In genomic region chr9:92252718-92253117, GRCm38 (mm10) we compare ENCODE assay signal across 25 mouse cellular contexts. TPM values are rescaled to one million over a fixed set of nuclear protein-coding genes. Genes with fewer than 3 reads are reported as not detected.
DNase-seq lines count a peak whose midpoint lies in the region; ATAC-seq and TF ChIP-seq lines count a peak whose summit lies in the region.
"Had no signal": no experiment of that assay in that cellular context is flagged by ENCODE, and none has a peak within 500 bp of the region (broad histone marks: within the 10 kb centered on the region; RNA-seq: fewer than 3 reads in every experiment).

No protein-coding gene starts in this region.

- peaks cover 11% of the 10 kb centered on the region; the same call in 1 of the 2 replicates for H3K4me1 ChIP-seq in hindbrain, embryonic 14.5 days (replicated peaks; ENCODE audit: control insufficient read depth, insufficient read depth, low read length)
- peaks cover 16% of the 10 kb centered on the region for H3K4me1 ChIP-seq in hindbrain, embryonic 13.5 days (replicated peaks)
- peaks cover 30% of the 10 kb centered on the region for H3K4me1 ChIP-seq in liver, embryonic 13.5 days (replicated peaks)
- H3K4me1 ChIP-seq in forebrain, embryonic 14.5 days (ENCODE audit: control insufficient read depth, insufficient read depth, low read length): peaks cover 3% of the 10 kb centered on the region; the same call in 1 of the 2 replicates
- H3K4me1 ChIP-seq in heart, embryonic 11.5 days (ENCODE audit: control insufficient read depth, insufficient read depth, low read length): peaks cover 8% of the 10 kb centered on the region

- 83% methylated on average over 5 of the region's 5 CpGs for WGBS in hindbrain, embryonic 14.5 days
- 84% methylated on average over 5 of the region's 5 CpGs for WGBS in hindbrain, embryonic 13.5 days
- 49% methylated on average over 5 of the region's 5 CpGs for WGBS in liver, embryonic 13.5 days (ENCODE audit: insufficient replicate concordance)
- 82% methylated on average over 5 of the region's 5 CpGs for WGBS in forebrain, embryonic 14.5 days
- WGBS in heart, embryonic 11.5 days (ENCODE audit: insufficient replicate concordance): 82% methylated on average over 5 of the region's 5 CpGs

- no peaks in the 10 kb centered on the region for H3K9me3 ChIP-seq in hindbrain, embryonic 14.5 days (ENCODE audit: control insufficient read depth, low read length)
- no peaks in the 10 kb centered on the region for H3K9me3 ChIP-seq in hindbrain, embryonic 13.5 days
- no peaks in the 10 kb centered on the region for H3K9me3 ChIP-seq in liver, embryonic 13.5 days (replicated peaks)
- no peaks in the 10 kb centered on the region for H3K9me3 ChIP-seq in forebrain, embryonic 14.5 days (replicated peaks; ENCODE audit: control insufficient read depth, low read length)
- no peaks in the 10 kb centered on the region for H3K9me3 ChIP-seq in heart, embryonic 11.5 days (replicated peaks; ENCODE audit: control insufficient read depth, low read length)
- H3K9me3 ChIP-seq: embryonic facial prominence, embryonic 12.5 days; forebrain, embryonic 15.5 days; limb, embryonic 12.5 days had no signal

- no peak for ATAC-seq in hindbrain, embryonic 14.5 days (ENCODE audit: low FRiP score)
- no peak for ATAC-seq in hindbrain, embryonic 13.5 days (ENCODE audit: low FRiP score)
- ATAC-seq in liver, embryonic 13.5 days (ENCODE audit: low read depth): no peak
- ATAC-seq in inflammation-experienced regulatory T-cells, adult 6 months: peak; percentile 25
- ATAC-seq in forebrain, embryonic 14.5 days: no peak
- ATAC-seq in heart, embryonic 11.5 days (replicated peaks; ENCODE audit: insufficient number of reproducible peaks, low FRiP score, low TSS enrichment): no peak
- ATAC-seq: forebrain, embryonic 15.5 days; midbrain, embryonic 16.5 days had no signal

- H3K4me2 ChIP-seq in hindbrain, embryonic 14.5 days (replicated peaks): 0 out of 2 replicates have a peak overlapping the region, but pooled peaks have one; percentile 6
- no peak overlapping the region for H3K4me2 ChIP-seq in hindbrain, embryonic 13.5 days
- H3K4me2 ChIP-seq in liver, embryonic 13.5 days: 0 out of 2 replicates have a peak overlapping the region, but pooled peaks have one; percentile 15
- peak overlapping the region; percentile 24 for H3K4me2 ChIP-seq in myocyte (ENCODE audit: low read depth)
- no peak overlapping the region for H3K4me2 ChIP-seq in forebrain, embryonic 14.5 days (ENCODE audit: low read length)
- H3K4me2 ChIP-seq in heart, embryonic 11.5 days: no peak overlapping the region
- H3K4me2 ChIP-seq: embryonic facial prominence, embryonic 12.5 days; forebrain, embryonic 15.5 days; limb, embryonic 12.5 days had no signal

- H3K27ac ChIP-seq in hindbrain, embryonic 14.5 days: no peak overlapping the region
- H3K27ac ChIP-seq in hindbrain, embryonic 13.5 days: no peak overlapping the region
- H3K27ac ChIP-seq in liver, embryonic 13.5 days: no peak overlapping the region
- H3K27ac ChIP-seq in forebrain, embryonic 14.5 days (ENCODE audit: low read depth, low read length): no peak overlapping the region
- H3K27ac ChIP-seq in heart, embryonic 11.5 days (ENCODE audit: low read depth, low read length): no peak overlapping the region
- H3K27ac ChIP-seq: embryonic facial prominence, embryonic 12.5 days; forebrain, embryonic 15.5 days; limb, embryonic 12.5 days had no signal

- H3K27me3 ChIP-seq in hindbrain, embryonic 14.5 days (ENCODE audit: control insufficient read depth, insufficient read depth, low read length): no peaks in the 10 kb centered on the region
- no peaks in the 10 kb centered on the region for H3K27me3 ChIP-seq in hindbrain, embryonic 13.5 days
- H3K27me3 ChIP-seq in liver, embryonic 13.5 days: no peaks in the 10 kb centered on the region
- H3K27me3 ChIP-seq in myocyte (ENCODE audit: control insufficient read depth, insufficient read depth, insufficient read length): no peaks in the 10 kb centered on the region
- H3K27me3 ChIP-seq in forebrain, embryonic 14.5 days (replicated peaks; ENCODE audit: control insufficient read depth, insufficient read depth, low read length): no peaks in the 10 kb centered on the region
- no peaks in the 10 kb centered on the region for H3K27me3 ChIP-seq in heart, embryonic 11.5 days (ENCODE audit: control insufficient read depth, insufficient read depth, low read length)
- H3K27me3 ChIP-seq: embryonic facial prominence, embryonic 12.5 days; forebrain, embryonic 15.5 days; limb, embryonic 12.5 days had no signal

- no peak overlapping the region for H3K9ac ChIP-seq in hindbrain, embryonic 14.5 days
- no peak overlapping the region for H3K9ac ChIP-seq in hindbrain, embryonic 13.5 days
- no peak overlapping the region for H3K9ac ChIP-seq in liver, embryonic 13.5 days
- no peak overlapping the region for H3K9ac ChIP-seq in forebrain, embryonic 14.5 days (ENCODE audit: low read length)
- no peak overlapping the region for H3K9ac ChIP-seq in heart, embryonic 11.5 days (ENCODE audit: low read depth, low read length)
- H3K9ac ChIP-seq: embryonic facial prominence, embryonic 12.5 days; forebrain, embryonic 15.5 days; limb, embryonic 12.5 days had no signal

- H3ac ChIP-seq in myocyte (ENCODE audit: control insufficient read depth, insufficient read length): no peak overlapping the region

- H3K79me2 ChIP-seq in myocyte (ENCODE audit: control insufficient read depth, insufficient read depth): peaks cover 64% of the 10 kb centered on the region

- H3K36me3 ChIP-seq in hindbrain, embryonic 14.5 days (replicated peaks; ENCODE audit: control insufficient read depth, insufficient read depth): no peaks in the 10 kb centered on the region
- no peaks in the 10 kb centered on the region for H3K36me3 ChIP-seq in hindbrain, embryonic 13.5 days
- H3K36me3 ChIP-seq in liver, embryonic 13.5 days: no peaks in the 10 kb centered on the region
- peaks cover 3% of the 10 kb centered on the region for H3K36me3 ChIP-seq in myocyte (ENCODE audit: control insufficient read depth, insufficient read depth)
- H3K36me3 ChIP-seq in forebrain, embryonic 14.5 days (ENCODE audit: control insufficient read depth, insufficient read depth, low read length): no peaks in the 10 kb centered on the region
- no peaks in the 10 kb centered on the region for H3K36me3 ChIP-seq in heart, embryonic 11.5 days (ENCODE audit: control insufficient read depth, insufficient read depth, low read length)
- H3K36me3 ChIP-seq: embryonic facial prominence, embryonic 12.5 days; forebrain, embryonic 15.5 days; limb, embryonic 12.5 days had no signal

- H3K4me3 ChIP-seq in hindbrain, embryonic 14.5 days (replicated peaks; ENCODE audit: low read length): no peak overlapping the region
- no peak overlapping the region for H3K4me3 ChIP-seq in hindbrain, embryonic 13.5 days
- no peak overlapping the region for H3K4me3 ChIP-seq in liver, embryonic 13.5 days (replicated peaks)
- H3K4me3 ChIP-seq in myocyte: no peak overlapping the region
- H3K4me3 ChIP-seq in forebrain, embryonic 14.5 days (ENCODE audit: low read depth, low read length): no peak overlapping the region
- H3K4me3 ChIP-seq in heart, embryonic 11.5 days (ENCODE audit: low read depth, low read length): no peak overlapping the region
- H3K4me3 ChIP-seq: embryonic facial prominence, embryonic 12.5 days; forebrain, embryonic 15.5 days; limb, embryonic 12.5 days had no signal

- DNase-seq in hindbrain, embryonic 14.5 days (ENCODE audit: low spot score): no peak
- DNase-seq in liver, embryonic 13.5 days: no peak
- DNase-seq in liver: no peak
- DNase-seq in forebrain, embryonic 14.5 days (ENCODE audit: low spot score): no peak
- DNase-seq: adrenal gland, adult 8-10 months; cerebellum, adult 9-11 months; gastrocnemius, postnatal 36 days; kidney, adult 8-10 months; kidney, postnatal 4 days; layer of hippocampus, adult 9-11 months; right cerebral cortex, postnatal 25 days; thymus, adult 2 months had no signal

- no peak for TF ChIP-seq POLR2A in myocyte (IDR thresholded peaks at IDR 0.05; ENCODE audit: insufficient read length, low read depth)

RNA-seq across cellular contexts. Expression of gene Plscr1, which starts 3.2 kb away (rescaled TPM):
- 8.3 and 8.4 TPM in 2 replicates for polyA plus RNA-seq in hindbrain, embryonic 14.5 days (2014; fragmentation: Nextera tagmentation; extraction: Ambion mirVana)
- polyA plus RNA-seq in hindbrain, embryonic 13.5 days (2015; fragmentation: Nextera tagmentation; extraction: Ambion mirVana): 10.3 and 11.2 TPM in 2 replicates
- polyA plus RNA-seq in liver, embryonic 13.5 days (2015; fragmentation: Nextera tagmentation; extraction: Ambion mirVana): 24.0 and 26.5 TPM in 2 replicates
- 100 to 1,000 TPM in 2 of 3 experiments, 10 to 100 TPM in 1; 87.2 to 159 (median 107) TPM for polyA plus RNA-seq in inflammation-experienced regulatory T-cells, adult 6 months (2017; shearing (Covaris generic))
- polyA plus RNA-seq in myocyte (2012; fragmentation: generic; extraction: Trizol): 17.7 TPM
- polyA plus RNA-seq in forebrain, embryonic 14.5 days (2014; fragmentation: Nextera tagmentation; extraction: Ambion mirVana): 7.1 and 8.6 TPM in 2 replicates
- 40.1 and 41.2 TPM in 2 replicates for polyA plus RNA-seq in heart, embryonic 11.5 days (2014; fragmentation: Nextera tagmentation; extraction: Ambion mirVana)

RNA-seq across cellular contexts. Expression of gene Plscr2, which starts 22.7 kb away (rescaled TPM):
- 0.61 and 0.71 TPM in 2 replicates for polyA plus RNA-seq in hindbrain, embryonic 14.5 days (2014; fragmentation: Nextera tagmentation; extraction: Ambion mirVana)
- polyA plus RNA-seq in hindbrain, embryonic 13.5 days (2015; fragmentation: Nextera tagmentation; extraction: Ambion mirVana): 0.69 and 0.75 TPM in 2 replicates
- 0.54 and 0.57 TPM in 2 replicates for polyA plus RNA-seq in liver, embryonic 13.5 days (2015; fragmentation: Nextera tagmentation; extraction: Ambion mirVana)
- not detected for polyA plus RNA-seq in inflammation-experienced regulatory T-cells, adult 6 months (2017; shearing (Covaris generic))
- polyA plus RNA-seq in myocyte (2012; fragmentation: generic; extraction: Trizol): 3.2 TPM
- 0.46 and 0.93 TPM in 2 replicates for polyA plus RNA-seq in forebrain, embryonic 14.5 days (2014; fragmentation: Nextera tagmentation; extraction: Ambion mirVana)
- polyA plus RNA-seq in heart, embryonic 11.5 days (2014; fragmentation: Nextera tagmentation; extraction: Ambion mirVana): 3.4 and 5.1 TPM in 2 replicates

RNA-seq across cellular contexts. Expression of gene 1700057G04Rik, which starts 56.5 kb away (rescaled TPM):
- polyA plus RNA-seq in hindbrain, embryonic 14.5 days (2014; fragmentation: Nextera tagmentation; extraction: Ambion mirVana): not detected in 2 replicates
- not detected in 2 replicates for polyA plus RNA-seq in hindbrain, embryonic 13.5 days (2015; fragmentation: Nextera tagmentation; extraction: Ambion mirVana)
- polyA plus RNA-seq in liver, embryonic 13.5 days (2015; fragmentation: Nextera tagmentation; extraction: Ambion mirVana): not detected in 2 replicates
- polyA plus RNA-seq in inflammation-experienced regulatory T-cells, adult 6 months (2017; shearing (Covaris generic)): under 1 TPM in 1 of 3 experiments, not detected in 2; 0.50 TPM
- 0.12 TPM for polyA plus RNA-seq in myocyte (2012; fragmentation: generic; extraction: Trizol)
- not detected in 2 replicates for polyA plus RNA-seq in forebrain, embryonic 14.5 days (2014; fragmentation: Nextera tagmentation; extraction: Ambion mirVana)
- not detected in 2 replicates for polyA plus RNA-seq in heart, embryonic 11.5 days (2014; fragmentation: Nextera tagmentation; extraction: Ambion mirVana)
- polyA plus RNA-seq: embryonic facial prominence, embryonic 12.5 days; forebrain, embryonic 15.5 days; heart, embryonic 16.5 days; hindbrain, embryonic 11.5 days; limb, embryonic 12.5 days; lung, embryonic 16.5 days; midbrain, embryonic 16.5 days; stomach, embryonic 16.5 days; thymus, adult 2 months; urinary bladder, adult 2 months had no signal

RNA-seq across cellular contexts. Expression of gene Plscr5, which starts 60.0 kb away (rescaled TPM):
- 0.35 and 0.48 TPM in 2 replicates for polyA plus RNA-seq in hindbrain, embryonic 14.5 days (2014; fragmentation: Nextera tagmentation; extraction: Ambion mirVana)
- polyA plus RNA-seq in hindbrain, embryonic 13.5 days (2015; fragmentation: Nextera tagmentation; extraction: Ambion mirVana): 0.14 and 0.32 TPM in 2 replicates
- polyA plus RNA-seq in liver, embryonic 13.5 days (2015; fragmentation: Nextera tagmentation; extraction: Ambion mirVana): not detected in 2 replicates
- polyA plus RNA-seq in inflammation-experienced regulatory T-cells, adult 6 months (2017; shearing (Covaris generic)): not detected
- not detected for polyA plus RNA-seq in myocyte (2012; fragmentation: generic; extraction: Trizol)
- polyA plus RNA-seq in forebrain, embryonic 14.5 days (2014; fragmentation: Nextera tagmentation; extraction: Ambion mirVana): 0.24 TPM in 1 of 2 replicates, not detected in the other
- polyA plus RNA-seq in heart, embryonic 11.5 days (2014; fragmentation: Nextera tagmentation; extraction: Ambion mirVana): not detected in 2 replicates
- polyA plus RNA-seq: embryonic facial prominence, embryonic 12.5 days; heart, embryonic 16.5 days; limb, embryonic 12.5 days; lung, embryonic 16.5 days; urinary bladder, adult 2 months had no signal

Comparison
In these comparisons a context has a peak if more than half of its experiments do, and no peak if none do; other contexts are left out.
1. H3K4me2 ChIP-seq: peak in hindbrain, embryonic 14.5 days (single experiment), liver, embryonic 13.5 days (single experiment) and myocyte (single experiment); none in hindbrain, embryonic 13.5 days (single experiment), forebrain, embryonic 14.5 days (single experiment) and heart, embryonic 11.5 days (single experiment).